ENCODE assay signal across 9 mouse cellular contexts in the genomic region with DNA sequence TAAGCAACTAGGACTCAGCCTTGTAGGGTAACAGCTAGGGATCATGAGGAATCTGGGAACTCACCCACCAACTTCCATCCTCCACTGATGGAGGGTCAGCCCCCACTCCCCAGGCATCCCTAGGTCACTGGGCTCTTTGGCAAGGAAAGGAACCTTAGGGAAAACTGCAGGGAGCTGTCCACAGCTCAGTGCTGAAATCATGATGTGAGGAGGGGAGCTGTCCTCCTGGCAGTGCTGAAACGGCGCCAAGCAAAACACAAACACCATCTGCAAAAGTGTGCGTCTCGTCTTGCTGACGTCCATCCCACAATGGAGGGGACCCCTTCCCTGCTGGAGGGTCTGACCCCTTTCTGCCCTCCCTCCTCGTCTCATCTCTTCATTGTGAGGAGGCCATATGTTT.
DNase-seq lines count a peak whose midpoint lies in the region; TF ChIP-seq lines count a peak whose summit lies in the region.
"Had no signal": no experiment of that assay in that cellular context is flagged by ENCODE, and none has a peak within 500 bp of the region (broad histone marks: within the 10 kb centered on the region; RNA-seq: fewer than 3 reads in every experiment).

No protein-coding gene starts in this region.

- H3K27ac ChIP-seq in layer of hippocampus, adult 2 months = no peak overlapping the region

- peak; percentile 62 to 63 for DNase-seq in layer of hippocampus, postnatal 10 days (ENCODE audit: low spot score in 2 of 2)
- no peak for DNase-seq in layer of hippocampus, adult 2 months (ENCODE audit: low spot score in 2 of 2)
- DNase-seq in NIH3T3 (ENCODE audit: low read depth) = peak; percentile 89
- DNase-seq in embryo, embryonic 11 days = peak; percentile 86
- DNase-seq in kidney, postnatal 4 days = peak; percentile 89 to 90
- DNase-seq in ovary, postnatal 36 days (ENCODE audit: low spot score) = peak; percentile 54
- DNase-seq in layer of hippocampus, adult 9-10 months (ENCODE audit: low spot score) = no peak
- no peak for DNase-seq in layer of hippocampus, adult 8-10 months (ENCODE audit: low spot score in 2 of 2)

- no peak overlapping the region for H3K4me3 ChIP-seq in layer of hippocampus, adult 2 months
- H3K4me3 ChIP-seq: erythroblast, embryonic 14.5 days had no signal

- TF ChIP-seq CTCF in layer of hippocampus, adult 2 months (conservative IDR thresholded peaks at IDR 0.05) = no peak

Comparison
In these comparisons a context has a peak if more than half of its experiments do, and no peak if none do; other contexts are left out.
1. DNase-seq: peak in layer of hippocampus, postnatal 10 days (2 of 2), NIH3T3 (single experiment), embryo, embryonic 11 days (single experiment), kidney, postnatal 4 days (2 of 2) and ovary, postnatal 36 days (single experiment); none in layer of hippocampus, adult 2 months (0 of 2), layer of hippocampus, adult 9-10 months (single experiment) and layer of hippocampus, adult 8-10 months (0 of 2).